Mouse (Mus musculus): ENCODE results near the gene Sult5a1.
"Not testable (repeated sequence)": the region's sequence is repeated elsewhere in the genome, so short reads cannot be mapped to it uniquely, and the experiment has no call there.

Gene Sult5a1

DNA sequence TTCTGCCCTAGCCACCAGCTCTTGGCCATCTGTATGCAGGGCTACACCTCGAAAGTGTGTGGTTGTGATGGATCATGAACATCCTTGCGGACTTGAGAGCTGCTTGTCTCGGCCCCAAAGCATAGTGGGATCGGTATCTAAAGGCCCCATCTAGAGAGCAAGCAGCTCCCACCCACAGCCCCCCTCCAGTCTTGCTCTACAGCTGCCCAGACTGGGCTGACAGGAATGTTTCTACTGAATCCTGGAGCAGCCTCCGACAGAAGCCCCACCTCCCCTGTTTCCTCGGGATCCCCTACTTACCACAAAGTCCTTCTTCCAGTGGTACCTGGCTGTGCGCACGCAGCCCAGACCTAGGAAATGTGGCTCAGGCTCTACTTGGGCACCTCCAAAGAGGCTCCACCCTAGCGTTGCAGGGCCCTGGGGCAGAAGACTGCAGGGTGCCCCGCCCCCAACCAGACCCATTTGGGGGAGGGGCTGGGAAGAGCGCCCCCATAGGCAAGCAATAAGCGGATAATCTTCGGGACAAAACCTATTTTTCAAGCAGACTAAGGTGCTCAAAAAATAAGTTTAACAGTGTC lies at the start of gene Sult5a1:
Gene Sult5a1, minus strand, starts transcription at position 428 of the 578 bp plus-strand sequence.
- no peak for DNase-seq (ENCODE audit: low read depth, low spot score)

DNA sequence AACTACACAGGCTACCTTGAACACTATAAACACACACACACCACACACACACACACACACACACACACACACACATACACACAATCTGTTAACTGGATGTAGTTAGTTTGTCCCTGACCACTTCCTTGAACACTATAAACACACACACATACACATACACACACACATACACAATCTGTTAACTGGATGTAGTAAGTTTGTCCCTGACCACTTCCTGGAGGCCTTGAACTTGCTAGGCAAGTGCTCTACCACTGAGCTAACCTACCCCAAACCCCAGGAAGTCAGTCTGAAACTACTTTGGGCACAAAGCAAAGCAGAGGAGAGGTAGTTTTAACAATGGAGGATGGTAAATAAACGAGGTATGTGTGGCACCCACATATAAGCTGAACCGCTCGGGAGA lies 45.5 kb upstream of the Sult5a1 start:
- no peak for DNase-seq (ENCODE audit: low read depth, low spot score)

DNA sequence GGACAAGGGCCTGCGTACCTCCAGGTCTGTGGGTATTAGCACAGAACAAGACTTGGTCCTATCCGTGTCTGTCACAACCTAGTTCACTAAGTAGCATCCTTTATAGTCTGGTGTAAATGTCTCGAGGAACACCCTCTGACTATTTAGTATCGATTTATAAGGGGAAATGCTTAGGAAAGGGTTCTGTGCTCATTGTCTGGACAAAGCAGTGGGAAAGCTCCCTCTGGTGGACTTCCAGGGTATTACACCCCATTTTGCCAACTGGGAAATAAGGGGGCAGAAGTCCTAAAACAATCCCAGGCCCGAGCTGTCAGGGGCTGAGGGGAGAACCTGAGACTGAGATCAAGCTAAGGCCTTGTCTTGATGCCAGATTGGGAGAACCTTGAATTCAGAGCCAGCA lies 44.2 kb upstream of the Sult5a1 start:
- peak; percentile 43 for DNase-seq (ENCODE audit: low read depth, low spot score)

GRCm38 (mm10) chr8:123199864-123200263 lies 41.7 kb upstream of the Sult5a1 start:
- no peak for DNase-seq (ENCODE audit: low read depth, low spot score)

- not testable (repeated sequence) for DNase-seq (ENCODE audit: low read depth, low spot score)
These were observed 38.9 kb upstream of the Sult5a1 start for GRCm38 (mm10) chr8:123197016-123197415.

DNA sequence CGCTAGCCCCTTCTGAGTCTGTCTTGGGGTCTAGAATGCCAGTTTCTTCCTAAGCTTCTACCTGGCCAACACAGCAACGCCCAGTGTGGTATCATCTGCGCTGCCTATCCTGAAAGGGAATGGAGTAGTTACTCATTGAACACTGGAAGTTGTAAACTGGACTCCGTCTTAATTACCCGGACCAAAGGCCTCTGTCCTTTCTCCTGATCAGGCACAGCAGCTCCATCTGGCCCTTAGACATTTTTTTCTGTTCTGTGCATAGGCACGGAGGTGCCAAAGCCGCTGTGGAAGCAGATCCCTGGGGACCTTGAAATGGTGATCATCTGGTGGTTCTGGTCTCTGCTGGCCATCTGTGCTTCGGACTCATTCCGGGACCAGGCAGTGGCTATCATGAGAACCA lies 35.7 kb upstream of the Sult5a1 start:
- DNase-seq (ENCODE audit: low read depth, low spot score) = no peak

DNA sequence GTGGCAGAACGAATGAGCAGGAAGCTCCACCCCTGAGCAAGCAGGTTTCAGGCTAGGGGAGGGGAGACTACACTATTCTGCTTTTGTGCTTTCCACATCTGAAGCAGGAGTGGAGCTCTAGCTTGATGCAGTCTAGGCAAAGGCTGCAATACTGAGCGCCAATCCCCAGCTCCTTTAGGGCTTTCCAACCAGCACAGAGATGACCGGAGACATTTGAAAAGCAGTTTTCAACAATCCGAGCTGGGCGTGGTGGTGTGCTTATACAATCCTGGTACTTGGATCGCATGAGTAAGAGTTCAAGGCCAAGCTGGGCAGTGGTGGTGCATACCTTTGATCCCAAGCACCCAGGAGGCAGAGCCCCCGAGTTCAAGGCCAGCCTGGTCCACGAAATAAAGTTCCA lies 33.8 kb upstream of the Sult5a1 start:
- no peak for DNase-seq (ENCODE audit: low read depth, low spot score)

- DNase-seq (ENCODE audit: low read depth, low spot score) = peak; percentile 20
These were observed 32.6 kb upstream of the Sult5a1 start for GRCm38 (mm10) chr8:123190678-123191077.

DNA sequence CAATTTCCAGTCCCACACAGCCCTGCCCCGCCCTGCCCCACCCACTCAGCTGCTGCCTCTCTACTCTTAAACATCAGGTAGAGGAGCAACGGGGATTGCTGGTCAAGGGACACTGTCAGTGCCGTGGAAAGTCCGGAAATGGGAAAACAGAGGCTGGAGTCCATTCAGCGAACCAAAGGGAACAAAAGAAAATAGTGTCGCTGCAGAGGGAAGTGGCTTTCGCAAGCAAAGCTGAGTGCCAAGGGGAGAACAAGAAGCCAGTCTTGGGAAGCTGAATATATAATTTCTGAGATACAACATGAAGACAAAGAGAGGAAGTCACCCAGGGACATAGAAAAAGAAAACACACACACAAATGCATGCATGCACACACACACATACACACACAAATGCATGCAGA lies 30.7 kb upstream of the Sult5a1 start:
- DNase-seq (ENCODE audit: low read depth, low spot score) = no peak

DNA sequence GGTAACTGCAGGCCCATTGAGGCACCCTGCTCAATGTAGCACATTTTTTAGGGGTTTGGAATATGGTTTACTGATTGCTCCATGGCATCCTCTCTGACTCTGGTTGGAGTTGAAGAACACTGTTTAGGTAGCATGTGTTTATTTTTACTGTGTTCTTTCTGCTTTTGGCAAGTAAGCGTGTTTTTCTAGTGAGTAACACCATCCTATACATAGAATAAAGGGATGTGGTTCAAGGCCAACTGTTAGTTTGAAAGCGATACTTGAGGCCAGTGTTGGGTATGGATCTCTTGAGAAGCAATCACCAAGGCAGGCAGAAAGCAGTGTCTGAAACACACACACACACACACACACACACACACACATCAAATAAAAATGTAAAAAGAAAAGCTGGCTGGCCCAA lies 29.9 kb upstream of the Sult5a1 start:
- DNase-seq (ENCODE audit: low read depth, low spot score) = no peak

- DNase-seq (ENCODE audit: low read depth, low spot score) = no peak
These were observed 27.7 kb upstream of the Sult5a1 start, which contains the start of gene Dpep1 for GRCm38 (mm10) chr8:123185566-123186409. Gene Dpep1 (plus strand): TSS chr8:123186242.

DNA sequence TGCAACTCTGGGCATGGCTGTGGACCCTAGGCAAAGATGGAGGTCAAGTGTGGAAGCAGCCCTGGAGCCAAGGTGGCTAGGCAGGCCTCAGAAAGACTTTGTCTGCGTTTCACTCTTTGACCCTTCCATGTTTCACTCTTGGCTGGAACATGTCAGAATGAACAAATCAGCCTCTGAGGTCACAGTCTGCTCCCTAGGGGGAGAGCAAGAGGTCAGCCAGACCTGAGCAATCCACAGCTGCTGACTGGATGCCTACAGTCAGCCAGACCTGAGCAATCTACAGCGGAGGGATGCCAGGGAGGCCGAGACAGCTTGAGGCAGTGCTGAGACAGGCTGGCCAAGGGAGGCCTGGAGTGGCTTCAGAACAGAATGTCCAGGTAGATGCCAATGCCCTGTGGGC lies 23.3 kb upstream of the Sult5a1 start:
- DNase-seq (ENCODE audit: low read depth, low spot score) = no peak

GRCm38 (mm10) chr8:123156070-123156773 lies 1.9 kb downstream of the Sult5a1 start:
- no peak for DNase-seq (ENCODE audit: low read depth, low spot score)

DNA sequence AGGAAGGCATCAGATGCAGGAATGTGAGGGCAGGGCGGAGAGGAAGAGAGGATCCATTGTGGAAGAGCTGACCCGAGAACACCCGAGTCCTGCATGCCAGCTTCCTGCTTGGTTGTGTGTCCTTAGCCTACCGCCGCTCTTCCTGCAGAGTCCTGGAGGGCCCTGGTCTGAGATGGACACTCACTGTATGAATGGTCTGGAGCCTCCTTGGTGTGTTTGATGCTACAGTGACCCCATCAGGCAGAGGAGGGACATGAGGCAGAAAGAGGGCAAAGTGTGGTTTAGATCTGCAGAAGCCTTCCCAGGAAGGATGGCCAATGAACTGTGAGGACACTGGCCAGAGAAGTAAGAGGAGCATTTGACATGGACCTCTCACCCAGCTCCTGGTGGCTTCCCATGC lies 2.9 kb downstream of the Sult5a1 start:
- DNase-seq (ENCODE audit: low read depth, low spot score) = no peak

DNA sequence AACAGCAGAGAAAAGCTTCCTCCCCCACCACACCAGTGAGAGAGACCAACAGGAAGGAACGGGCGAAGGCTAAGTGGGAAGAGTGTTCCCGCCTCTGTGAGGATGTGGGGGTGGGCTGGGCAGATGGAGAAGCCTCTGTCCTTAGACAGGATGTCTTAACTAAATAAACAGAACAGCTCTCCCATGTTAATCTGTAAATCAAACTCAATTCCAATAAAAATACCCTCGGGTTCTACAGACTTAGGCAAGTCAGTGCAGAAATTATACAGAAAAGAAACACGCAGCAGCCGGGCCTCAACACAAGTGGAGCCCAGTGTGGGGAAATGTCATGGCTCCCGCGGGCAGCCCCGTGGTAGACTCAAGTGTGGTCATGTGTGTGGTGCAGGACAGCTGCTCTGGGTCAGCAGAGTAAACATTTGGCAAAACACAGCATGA lies 7.4 kb downstream of the Sult5a1 start:
- DNase-seq (ENCODE audit: low read depth, low spot score) = no peak

GRCm38 (mm10) chr8:123146390-123146789 lies 11.7 kb downstream of the Sult5a1 start:
- no peak for DNase-seq (ENCODE audit: low read depth, low spot score)

GRCm38 (mm10) chr8:123145279-123145678 lies 12.8 kb downstream of the Sult5a1 start:
- no peak for DNase-seq (ENCODE audit: low read depth, low spot score)

- peak; percentile 36 for DNase-seq (ENCODE audit: low read depth, low spot score)
These were observed 16.2 kb downstream of the Sult5a1 start for GRCm38 (mm10) chr8:123141741-123142462.

DNA sequence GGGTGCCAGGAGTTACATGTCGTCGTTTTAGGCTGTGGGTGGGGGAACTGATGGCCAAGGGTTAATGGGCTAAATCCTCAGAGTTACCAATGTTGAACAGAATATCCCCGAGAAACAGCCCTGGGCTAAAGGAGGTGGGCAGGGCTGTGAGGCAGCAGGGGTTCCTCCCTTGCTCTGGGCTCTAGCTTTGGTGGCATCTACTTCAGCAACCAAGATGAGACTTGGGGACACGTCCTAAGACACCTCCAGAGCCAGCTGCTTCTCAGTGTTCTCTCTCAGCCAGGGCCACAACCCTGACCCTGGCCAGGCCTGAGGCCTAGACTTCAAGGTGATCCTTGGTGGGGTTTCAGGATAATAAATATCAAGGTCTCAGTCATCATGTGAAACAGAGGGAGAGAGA lies 19.4 kb downstream of the Sult5a1 start:
- no peak for DNase-seq (ENCODE audit: low read depth, low spot score)

DNA sequence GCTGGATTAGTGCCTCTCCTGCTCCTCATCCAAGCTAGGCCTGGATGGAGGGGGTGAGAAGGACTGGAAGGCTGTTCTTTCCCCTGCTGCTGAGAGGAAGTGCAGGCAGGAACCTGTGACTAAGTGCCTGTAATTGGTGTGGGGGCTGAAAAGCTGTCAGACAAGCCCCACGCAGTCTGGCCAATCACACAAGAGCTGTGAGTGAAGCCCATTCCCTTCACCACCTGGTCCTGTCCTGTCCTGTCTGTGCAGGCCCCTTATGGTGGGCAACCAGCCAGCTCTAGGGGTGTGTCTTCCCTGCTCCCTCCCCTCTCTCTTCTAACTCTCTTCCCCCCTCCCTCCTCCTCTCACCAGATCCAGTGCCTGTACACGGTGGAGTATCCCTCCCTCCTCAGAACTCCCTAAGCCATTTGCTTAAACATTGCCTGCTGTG lies 20.5 kb downstream of the Sult5a1 start:
- DNase-seq (ENCODE audit: low read depth, low spot score) = peak; percentile 16

- no peak for DNase-seq (ENCODE audit: low read depth, low spot score)
These were observed 21.8 kb downstream of the Sult5a1 start for GRCm38 (mm10) chr8:123136287-123136686.

DNA sequence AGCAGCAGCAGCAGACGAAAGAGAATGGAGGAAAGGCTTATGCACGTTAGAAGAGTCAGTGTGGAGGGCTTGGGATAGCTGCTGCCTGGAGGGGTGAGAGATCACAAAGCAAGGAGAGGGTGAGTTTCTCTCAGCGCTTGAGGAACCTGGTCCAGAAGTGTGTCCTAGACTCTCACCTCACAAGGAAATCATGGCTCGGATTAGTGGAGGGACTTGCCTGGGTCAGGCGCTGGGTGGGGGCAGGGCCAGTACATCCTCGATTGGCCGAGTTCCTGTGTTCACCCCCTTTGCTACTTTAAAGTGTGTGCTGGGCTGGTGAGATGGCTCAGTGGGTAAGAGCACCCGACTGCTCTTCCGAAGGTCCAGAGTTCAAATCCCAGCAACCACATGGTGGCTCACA lies 22.3 kb downstream of the Sult5a1 start:
- no peak for DNase-seq (ENCODE audit: low read depth, low spot score)
